Mouse (Mus musculus) ES-CJ7 (cell line): ENCODE measurements around the gene Txndc17.

ENCODE experiments used
- DNase-seq: peaks from one replicate; pipeline ENCODE4 v3.0.0; 2011; ENCODE audit warnings: low read depth, low spot score

The Txndc17 gene

GRCm38 (mm10) chr11:72223414-72223813, 16.1 kb downstream of the Txndc17 start:
- no peak for DNase-seq

GRCm38 (mm10) chr11:72224865-72225264, 17.5 kb downstream of the Txndc17 start:
- peak; percentile 84 for DNase-seq

GRCm38 (mm10) chr11:72226020-72226791, 18.9 kb downstream of the Txndc17 start:
- DNase-seq: no peak

- no peak for DNase-seq
These were observed 19.6 kb downstream of the Txndc17 start for GRCm38 (mm10) chr11:72226901-72227300.

- no peak for DNase-seq
These were observed 21.2 kb downstream of the Txndc17 start for GRCm38 (mm10) chr11:72228513-72228912.

- DNase-seq: peak; percentile 63
These were observed 24.7 kb downstream of the Txndc17 start for GRCm38 (mm10) chr11:72232068-72232467.

GRCm38 (mm10) chr11:72232991-72233390, 25.6 kb downstream of the Txndc17 start:
- DNase-seq: no peak

- no peak for DNase-seq
These were observed 26.7 kb downstream of the Txndc17 start for GRCm38 (mm10) chr11:72234013-72234412.

- DNase-seq: no peak
These were observed 32.9 kb downstream of the Txndc17 start for GRCm38 (mm10) chr11:72240062-72240860.

GRCm38 (mm10) chr11:72245196-72245753, 37.9 kb downstream of the Txndc17 start:
- DNase-seq: no peak

GRCm38 (mm10) chr11:72255629-72256028, 48.3 kb downstream of the Txndc17 start:
- no peak for DNase-seq

- no peak for DNase-seq
These were observed 49.1 kb downstream of the Txndc17 start for GRCm38 (mm10) chr11:72256441-72256840.
